Mouse (Mus musculus) C2C12 (cell line): Measurements from ENCODE around the gene Ccdc78.

Experiments
- CEBPB ChIP-seq: IDR thresholded peaks from one replicate; pipeline ENCODE4 v1.6.1; 2011; ENCODE audit warnings: low read depth, mild to moderate bottlenecking, control low read depth, moderate library complexity
- CTCF ChIP-seq: IDR thresholded peaks from one replicate; pipeline ENCODE4 v1.5.1; 2011; ENCODE audit not compliant: control insufficient read depth, insufficient read depth, insufficient read length
- FOSL1 ChIP-seq: IDR thresholded peaks from one replicate; pipeline ENCODE4 v1.8.0; 2011; ENCODE audit warnings: mild to moderate bottlenecking, low read length; ENCODE audit not compliant: poor library complexity, insufficient read depth, severe bottlenecking
- MAX ChIP-seq: IDR thresholded peaks from one replicate; pipeline ENCODE4 v1.6.1; 2011; ENCODE audit warnings: mild to moderate bottlenecking, control low read depth
- MYOD1 ChIP-seq: IDR thresholded peaks from one replicate; pipeline ENCODE4 v1.6.1; 2011; ENCODE audit warnings: low read depth; ENCODE audit not compliant: control insufficient read depth, insufficient read length
- MYOG ChIP-seq: IDR thresholded peaks from one replicate; pipeline ENCODE4 v1.6.1; 2011; ENCODE audit not compliant: control insufficient read depth, insufficient read length; ENCODE audit errors: extremely low read depth
- USF1 ChIP-seq: IDR thresholded peaks from one replicate; pipeline ENCODE4 v1.6.1; 2011; ENCODE audit warnings: low read depth, mild to moderate bottlenecking, control low read depth, moderate library complexity

DNA sequence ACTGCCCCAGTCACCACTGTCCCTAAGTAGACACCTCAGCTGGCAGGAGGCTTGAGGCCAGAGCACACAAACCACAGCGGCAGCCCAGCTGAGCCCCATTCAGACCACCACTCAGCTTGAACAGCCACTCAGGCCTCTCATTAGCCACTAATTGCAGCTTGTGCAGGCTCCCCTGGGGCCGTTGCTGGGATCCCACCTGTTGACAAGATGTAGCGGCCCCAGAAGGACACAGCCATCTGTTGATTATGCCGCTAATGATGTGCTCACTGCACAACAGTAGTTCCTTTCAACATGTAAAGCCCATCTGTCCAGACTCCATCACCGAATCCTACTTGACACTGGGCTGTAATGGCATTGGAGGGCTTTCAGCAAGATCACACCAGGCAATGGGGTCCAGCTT lies 20.5 kb upstream of the Ccdc78 start:
- TF ChIP-seq MYOD1 (peak; percentile 57), CTCF (no peak), MAX (no peak), MYOG (no peak), USF1 (no peak), FOSL1 (no peak), CEBPB (no peak)
